Mouse (Mus musculus) lung, embryonic 15.5 days (tissue): Measurements from ENCODE around the gene Hsd3b6. TPM values are rescaled to one million over a fixed set of nuclear protein-coding genes. Genes with fewer than 3 reads are reported as not detected.
"Not testable (repeated sequence)": the region's sequence is repeated elsewhere in the genome, so short reads cannot be mapped to it uniquely, and the experiment has no call there.

ENCODE experiments used
- ATAC-seq: fragments of 200-750 bp; cut with Nextera tagmentation; 2 replicates; pipeline ENCODE4 v1.8.0; 2017; ENCODE audit warnings: moderate number of reproducible peaks, borderline replicate concordance; ENCODE audit not compliant: low FRiP score, low TSS enrichment; ENCODE audit errors: extremely low read depth
- H3K27ac ChIP-seq: fragments of 300-500 bp; sonication (generic); 2 replicates; pipeline ENCODE4 v1.5.1; 2015; ENCODE audit warnings: moderate library complexity, mild to moderate bottlenecking, inconsistent platforms
- H3K27me3 ChIP-seq: fragments of 300-500 bp; sonication (generic); 2 replicates; pipeline ENCODE4 v1.6.1; 2015; ENCODE audit warnings: inconsistent platforms
- H3K36me3 ChIP-seq: fragments of 300-500 bp; sonication (generic); 2 replicates; pipeline ENCODE4 v1.6.1; 2015; ENCODE audit warnings: inconsistent platforms
- H3K4me1 ChIP-seq: fragments of 300-500 bp; sonication (generic); 2 replicates; pipeline ENCODE4 v1.6.1; 2015; ENCODE audit warnings: inconsistent platforms
- H3K4me2 ChIP-seq: fragments of 300-500 bp; sonication (generic); 2 replicates; pipeline ENCODE4 v1.6.1; 2015; ENCODE audit warnings: inconsistent platforms, mild to moderate bottlenecking, moderate library complexity
- H3K4me3 ChIP-seq: fragments of 300-500 bp; sonication (generic); 2 replicates; pipeline ENCODE4 v1.5.1; 2015; ENCODE audit warnings: mild to moderate bottlenecking, inconsistent platforms
- H3K9ac ChIP-seq: fragments of 300-500 bp; sonication (generic); 2 replicates; pipeline ENCODE4 v1.6.1; 2015; ENCODE audit warnings: inconsistent platforms
- H3K9me3 ChIP-seq: fragments of 300-500 bp; sonication (generic); 2 replicates; pipeline ENCODE4 v1.6.1; 2016; ENCODE audit warnings: inconsistent platforms
- WGBS: fragments of 180-500 bp; shearing (Covaris S2); methylation state at CpG from one replicate; pipeline ENCODE4 v1.1.7; 2015; 5-methylcytosine and 5-hydroxymethylcytosine counted together
- polyA plus RNA-seq: library from polyadenylated mRNA; unstranded; fragments of >200 nt; fragmentation: Nextera tagmentation; extraction: Ambion mirVana; gene quantifications from 2 replicates; pipeline ENCODE4 v1.2.1, GENCODE M21; 2015

Gene Hsd3b6
- polyA plus RNA-seq = 3.0 and 3.4 TPM in 2 replicates

- 51% methylated on average over 6 of the region's 6 CpGs for WGBS
- H3K27ac ChIP-seq = no peak within 1 kb of the TSS
- no peaks in the 10 kb centered on the region for H3K4me1 ChIP-seq
- no peaks in the 10 kb centered on the region for H3K9me3 ChIP-seq
- H3K36me3 ChIP-seq = no peaks in the 10 kb centered on the region
- H3K27me3 ChIP-seq = no peaks in the 10 kb centered on the region
- no peak within 1 kb of the TSS for H3K4me3 ChIP-seq
- no peak within 1 kb of the TSS for H3K4me2 ChIP-seq
- no peak for ATAC-seq
- H3K9ac ChIP-seq = no peak within 1 kb of the TSS
Observed at GRCm38 (mm10) chr3:98814101-98814670, at the start of gene Hsd3b6. Hsd3b6 (minus strand) TSS chr3:98814443.

DNA sequence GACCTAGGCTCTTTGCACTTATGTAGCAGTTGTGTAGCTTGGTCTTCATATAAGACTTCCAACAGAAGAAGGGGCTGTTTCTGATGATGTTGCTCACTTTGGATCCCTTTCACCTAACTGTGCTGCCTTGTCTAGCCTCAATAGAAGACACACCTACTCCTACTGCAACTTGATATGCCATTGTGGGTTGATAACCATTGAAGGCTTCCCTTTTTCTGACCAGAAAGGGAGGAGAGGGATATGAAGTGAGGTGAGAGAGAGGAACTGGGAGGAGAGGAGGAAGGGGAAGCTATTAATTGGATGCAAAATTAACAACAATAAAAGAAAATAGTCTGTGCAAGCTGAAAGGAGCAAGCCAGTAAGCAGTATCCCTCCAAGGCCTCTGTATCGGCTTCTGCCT, 48.6 kb upstream of the Hsd3b6 start:
- Histone ChIP-seq H3K27me3 (no peaks in the 10 kb centered on the region), H3K4me3 (no peak overlapping the region), H3K4me1 (no peaks in the 10 kb centered on the region), H3K9ac (no peak overlapping the region), H3K9me3 (no peaks in the 10 kb centered on the region), H3K36me3 (no peaks in the 10 kb centered on the region), H3K27ac (no peak overlapping the region), H3K4me2 (no peak overlapping the region)
- WGBS = 68% methylated on average over 1 of the region's 1 CpGs
- no peak for ATAC-seq

GRCm38 (mm10) chr3:98859576-98859975, 45.3 kb upstream of the Hsd3b6 start, which contains the start of gene Hsd3b1:
Hsd3b1 (minus strand) TSS chr3:98859794.
- no peak within 1 kb of the TSS for H3K27ac ChIP-seq
- no peaks in the 10 kb centered on the region for H3K36me3 ChIP-seq
- no peaks in the 10 kb centered on the region for H3K9me3 ChIP-seq
- no peaks in the 10 kb centered on the region for H3K27me3 ChIP-seq
- ATAC-seq = no peak
- no peak within 1 kb of the TSS for H3K9ac ChIP-seq
- no peak within 1 kb of the TSS for H3K4me3 ChIP-seq
- WGBS = 71% methylated on average over 3 of the region's 3 CpGs
- no peak within 1 kb of the TSS for H3K4me2 ChIP-seq
- no peaks in the 10 kb centered on the region for H3K4me1 ChIP-seq

- no peaks in the 10 kb centered on the region for H3K36me3 ChIP-seq
- no peak overlapping the region for H3K4me3 ChIP-seq
- H3K27me3 ChIP-seq = no peaks in the 10 kb centered on the region
- no peaks in the 10 kb centered on the region for H3K4me1 ChIP-seq
- no peak overlapping the region for H3K27ac ChIP-seq
- no peak for ATAC-seq
- H3K9ac ChIP-seq = no peak overlapping the region
- H3K9me3 ChIP-seq = no peaks in the 10 kb centered on the region
- no peak overlapping the region for H3K4me2 ChIP-seq
- WGBS = 50% methylated on average over 2 of the region's 2 CpGs
Observed at GRCm38 (mm10) chr3:98858051-98858450, 43.8 kb upstream of the Hsd3b6 start.

DNA sequence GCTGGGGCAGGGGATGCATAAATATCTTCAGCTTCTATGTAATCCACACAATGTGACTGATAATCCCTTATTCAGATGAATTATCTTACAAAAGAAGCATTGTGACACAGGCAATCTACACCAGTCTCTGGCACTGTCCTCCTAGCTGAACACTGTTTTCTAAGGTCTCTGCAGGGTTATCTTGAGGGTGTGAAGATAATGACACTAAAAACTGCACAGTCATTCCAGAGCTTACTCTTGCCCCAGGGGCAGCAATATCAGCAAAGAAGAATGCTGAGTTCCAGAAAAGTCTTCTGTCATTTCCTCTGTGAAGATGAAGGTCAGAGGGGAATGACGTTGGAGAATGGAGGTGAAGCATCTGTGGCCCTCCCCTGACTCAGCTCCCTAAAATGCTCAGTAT, 42.6 kb upstream of the Hsd3b6 start:
- no peaks in the 10 kb centered on the region for H3K9me3 ChIP-seq

DNA sequence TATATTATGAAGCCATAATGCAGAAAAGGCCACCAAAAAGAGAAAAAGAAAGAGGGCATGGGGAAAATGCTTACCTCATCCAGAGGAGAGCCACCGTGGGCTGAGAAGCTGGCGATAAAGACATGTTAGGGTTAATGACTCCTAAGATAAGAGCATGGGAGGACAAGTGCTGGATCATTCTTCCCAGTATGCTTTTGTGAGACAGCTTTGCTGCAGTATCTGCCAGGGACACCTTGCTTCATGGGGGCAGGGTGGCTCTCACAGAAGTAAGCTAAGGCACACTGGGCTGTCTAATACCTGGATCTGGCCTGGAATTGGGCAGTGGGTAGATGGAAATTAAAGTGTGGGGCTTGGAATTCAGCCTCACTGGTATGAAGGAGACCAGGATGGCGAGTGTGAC, 40.9 kb upstream of the Hsd3b6 start:
- no peaks in the 10 kb centered on the region for H3K9me3 ChIP-seq
- 0 out of 2 replicates have a peak, but pooled peaks have one; percentile 35 for ATAC-seq
- H3K4me1 ChIP-seq = no peaks in the 10 kb centered on the region
- no peaks in the 10 kb centered on the region for H3K36me3 ChIP-seq
- H3K27me3 ChIP-seq = no peaks in the 10 kb centered on the region
- H3K4me3 ChIP-seq = no peak overlapping the region
- H3K4me2 ChIP-seq = no peak overlapping the region
- H3K9ac ChIP-seq = no peak overlapping the region
- 47% methylated on average over 3 of the region's 3 CpGs for WGBS
- H3K27ac ChIP-seq = no peak overlapping the region

More for the DNA sequence above, 42.6 kb upstream of the Hsd3b6 start:
- no peaks in the 10 kb centered on the region for H3K36me3 ChIP-seq
- no peaks in the 10 kb centered on the region for H3K27me3 ChIP-seq
- no peak overlapping the region for H3K9ac ChIP-seq
- no peak for ATAC-seq
- 48% methylated on average over 1 of the region's 1 CpGs for WGBS
- H3K4me3 ChIP-seq = no peak overlapping the region
- no peak overlapping the region for H3K27ac ChIP-seq
- H3K4me2 ChIP-seq = no peak overlapping the region
- no peaks in the 10 kb centered on the region for H3K4me1 ChIP-seq

- Histone ChIP-seq H3K36me3 (no peaks in the 10 kb centered on the region), H3K27me3 (no peaks in the 10 kb centered on the region), H3K9me3 (no peaks in the 10 kb centered on the region), H3K4me3 (no peak overlapping the region), H3K27ac (no peak overlapping the region), H3K4me2 (no peak overlapping the region), H3K4me1 (no peaks in the 10 kb centered on the region), H3K9ac (no peak overlapping the region)
- no peak for ATAC-seq
- WGBS = 8% methylated on average over 1 of the region's 1 CpGs
Observed at GRCm38 (mm10) chr3:98853685-98854084, 39.4 kb upstream of the Hsd3b6 start.

DNA sequence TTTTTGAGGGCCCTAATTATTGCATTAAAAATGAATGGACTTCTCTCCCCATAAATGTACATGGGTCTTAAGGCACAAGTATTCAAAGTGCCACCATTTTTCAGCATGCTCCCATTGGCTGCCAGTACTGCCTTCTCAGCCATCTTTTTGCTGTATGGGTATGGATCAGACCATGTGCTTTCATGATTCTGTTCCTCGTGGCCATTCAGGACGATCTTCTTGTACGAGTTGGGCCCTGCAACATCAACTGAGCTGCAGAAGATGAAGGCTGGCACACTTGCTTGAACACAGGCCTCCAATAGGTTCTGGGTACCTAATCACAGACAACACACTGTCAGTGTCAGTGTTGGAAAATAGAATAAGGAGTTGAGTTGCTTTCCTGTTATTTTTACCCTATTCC, 38.8 kb upstream of the Hsd3b6 start:
- H3K4me2 ChIP-seq = no peak overlapping the region
- no peak overlapping the region for H3K27ac ChIP-seq
- no peaks in the 10 kb centered on the region for H3K9me3 ChIP-seq
- no peaks in the 10 kb centered on the region for H3K4me1 ChIP-seq
- no peak overlapping the region for H3K9ac ChIP-seq
- WGBS = 89% methylated on average over 3 of the region's 3 CpGs
- H3K36me3 ChIP-seq = no peaks in the 10 kb centered on the region
- H3K27me3 ChIP-seq = no peaks in the 10 kb centered on the region
- ATAC-seq = no peak
- no peak overlapping the region for H3K4me3 ChIP-seq

DNA sequence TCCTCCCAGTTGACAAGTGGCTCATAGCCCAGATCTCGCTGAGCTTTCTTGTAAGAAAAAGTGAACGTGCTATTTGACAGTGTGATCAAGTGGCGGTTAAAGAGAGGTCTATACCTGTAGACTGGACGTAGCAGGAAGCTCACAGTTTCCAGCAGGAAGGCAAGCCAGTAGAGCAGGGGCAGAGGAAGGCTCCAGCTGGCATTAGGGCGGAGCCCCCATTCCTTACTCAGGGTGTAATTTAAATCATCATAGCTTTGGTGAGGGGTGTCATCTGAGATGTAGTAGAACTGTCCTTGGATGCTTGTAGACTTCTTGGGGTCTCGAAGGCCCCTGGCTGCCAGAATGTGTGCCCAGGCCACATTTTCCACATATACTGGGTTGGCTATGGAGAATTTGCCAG, 38.4 kb upstream of the Hsd3b6 start:
- H3K27ac ChIP-seq = no peak overlapping the region
- H3K36me3 ChIP-seq = no peaks in the 10 kb centered on the region
- WGBS = 79% methylated on average over 6 of the region's 6 CpGs
- no peaks in the 10 kb centered on the region for H3K4me1 ChIP-seq
- no peak overlapping the region for H3K9ac ChIP-seq
- no peaks in the 10 kb centered on the region for H3K27me3 ChIP-seq
- H3K9me3 ChIP-seq = no peaks in the 10 kb centered on the region
- H3K4me2 ChIP-seq = no peak overlapping the region
- ATAC-seq = no peak
- no peak overlapping the region for H3K4me3 ChIP-seq

GRCm38 (mm10) chr3:98851853-98852252, 37.6 kb upstream of the Hsd3b6 start:
- no peaks in the 10 kb centered on the region for H3K9me3 ChIP-seq
- no peak for ATAC-seq
- H3K27me3 ChIP-seq = no peaks in the 10 kb centered on the region
- H3K9ac ChIP-seq = no peak overlapping the region
- 67% methylated on average over 2 of the region's 2 CpGs for WGBS
- H3K27ac ChIP-seq = no peak overlapping the region
- H3K36me3 ChIP-seq = no peaks in the 10 kb centered on the region
- no peak overlapping the region for H3K4me3 ChIP-seq
- H3K4me1 ChIP-seq = no peaks in the 10 kb centered on the region
- no peak overlapping the region for H3K4me2 ChIP-seq

DNA sequence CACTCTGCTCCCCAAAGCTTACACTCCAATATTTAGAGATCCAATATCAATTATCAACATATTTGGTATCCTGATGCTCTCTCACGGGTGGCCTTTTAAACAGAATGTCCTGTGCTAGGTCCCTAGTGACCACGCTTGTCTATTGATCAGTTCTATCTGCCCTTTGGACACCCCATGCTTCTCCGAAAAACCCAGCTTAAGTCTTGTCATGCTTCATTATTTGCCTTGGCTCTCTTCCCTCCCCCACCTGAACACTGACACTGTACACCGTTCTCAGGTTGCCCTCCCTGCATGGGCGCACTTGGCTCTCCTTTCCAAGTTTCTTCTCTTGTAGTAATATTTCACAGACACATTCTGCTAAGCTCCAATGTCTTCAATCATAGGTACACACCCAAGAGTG, 36.0 kb upstream of the Hsd3b6 start:
- H3K4me2 ChIP-seq = no peak overlapping the region
- 80% methylated on average over 5 of the region's 5 CpGs for WGBS

GRCm38 (mm10) chr3:98848898-98849297, 34.7 kb upstream of the Hsd3b6 start:
- H3K36me3 ChIP-seq = no peaks in the 10 kb centered on the region
- ATAC-seq = no peak
- 68% methylated on average over 1 of the region's 1 CpGs for WGBS

More for the DNA sequence above, 36.0 kb upstream of the Hsd3b6 start:
- Histone ChIP-seq H3K4me3 (no peak overlapping the region), H3K9me3 (no peaks in the 10 kb centered on the region), H3K9ac (no peak overlapping the region), H3K36me3 (no peaks in the 10 kb centered on the region), H3K4me1 (no peaks in the 10 kb centered on the region), H3K27ac (no peak overlapping the region), H3K27me3 (no peaks in the 10 kb centered on the region)
- no peak for ATAC-seq

GRCm38 (mm10) chr3:98812653-98813052, 1.6 kb downstream of the Hsd3b6 start:
- H3K27ac ChIP-seq, H3K36me3 ChIP-seq, H3K9me3 ChIP-seq, H3K9ac ChIP-seq, H3K4me3 ChIP-seq, H3K27me3 ChIP-seq, H3K4me2 ChIP-seq, H3K4me1 ChIP-seq, ATAC-seq: not testable (repeated sequence)
- WGBS = 60% methylated on average over 6 of the region's 6 CpGs

More at GRCm38 (mm10) chr3:98848898-98849297, 34.7 kb upstream of the Hsd3b6 start:
- Histone ChIP-seq H3K4me1 (no peaks in the 10 kb centered on the region), H3K9ac (no peak overlapping the region), H3K4me2 (no peak overlapping the region), H3K4me3 (no peak overlapping the region), H3K27me3 (no peaks in the 10 kb centered on the region), H3K27ac (no peak overlapping the region), H3K9me3 (no peaks in the 10 kb centered on the region)
